Mouse (Mus musculus) kidney, embryonic 14.5 days (tissue): ENCODE results near the gene Aldoart2. TPM values are rescaled to one million over a fixed set of nuclear protein-coding genes. Genes with fewer than 3 reads are reported as not detected.
"Not testable (repeated sequence)": the region's sequence is repeated elsewhere in the genome, so short reads cannot be mapped to it uniquely, and the experiment has no call there.

Experiments
- ATAC-seq: fragments of 200-750 bp; cut with Nextera tagmentation; 2 replicates; pipeline ENCODE4 v1.8.0; 2017; ENCODE audit warnings: moderate number of reproducible peaks, mild to moderate bottlenecking, moderate TSS enrichment, moderate library complexity; ENCODE audit not compliant: low FRiP score, low TSS enrichment
- H3K27ac ChIP-seq: fragments of 300-500 bp; sonication (generic); 2 replicates; pipeline ENCODE4 v1.5.1; 2014; ENCODE audit warnings: low read depth, mild to moderate bottlenecking, low read length, moderate library complexity, mixed read lengths
- H3K27me3 ChIP-seq: fragments of 300-500 bp; sonication (generic); 2 replicates; pipeline ENCODE4 v1.6.1; 2014; ENCODE audit warnings: mild to moderate bottlenecking, low read length; ENCODE audit not compliant: control insufficient read depth, insufficient read depth
- H3K36me3 ChIP-seq: fragments of 300-500 bp; sonication (generic); 2 replicates; pipeline ENCODE4 v1.6.1; 2014; ENCODE audit warnings: low read length, mixed read lengths; ENCODE audit not compliant: control insufficient read depth, insufficient read depth
- H3K4me1 ChIP-seq: fragments of 300-500 bp; sonication (generic); 2 replicates; pipeline ENCODE4 v1.6.1; 2014; ENCODE audit warnings: low read length, mixed read lengths; ENCODE audit not compliant: control insufficient read depth, insufficient read depth
- H3K4me2 ChIP-seq: fragments of 300-500 bp; sonication (generic); replicated peaks from 2 replicates; pipeline ENCODE4 v1.6.1; 2014; ENCODE audit warnings: low read depth, mild to moderate bottlenecking, low read length
- H3K4me3 ChIP-seq: fragments of 300-500 bp; sonication (generic); 2 replicates; pipeline ENCODE4 v1.5.1; 2014; ENCODE audit warnings: mild to moderate bottlenecking, low read length
- H3K9ac ChIP-seq: fragments of 300-500 bp; sonication (generic); 2 replicates; pipeline ENCODE4 v1.6.1; 2014; ENCODE audit warnings: low read depth, mild to moderate bottlenecking, low read length, moderate library complexity
- H3K9me3 ChIP-seq: fragments of 300-500 bp; sonication (generic); 2 replicates; pipeline ENCODE4 v1.6.1; 2016; ENCODE audit warnings: low read length; ENCODE audit not compliant: control insufficient read depth
- WGBS: fragments of 180-500 bp; shearing (Covaris S2); extraction: QIAGEN DNeasy Blood & Tissue Kit; methylation state at CpG from one replicate; pipeline ENCODE4 v1.1.7; 2014; 5-methylcytosine and 5-hydroxymethylcytosine counted together
- polyA plus RNA-seq: library from polyadenylated mRNA; unstranded; fragments of >200 nt; fragmentation: Nextera tagmentation; extraction: Ambion mirVana; gene quantifications from 2 replicates; pipeline ENCODE4 v1.2.1, GENCODE M21; 2014

Gene Aldoart2
- polyA plus RNA-seq = not detected in 2 replicates

- WGBS = 95% methylated on average over 19 of the region's 19 CpGs
- no peak within 1 kb of the TSS for H3K9ac ChIP-seq
- no peak within 1 kb of the TSS for H3K4me3 ChIP-seq
- no peak within 1 kb of the TSS for H3K27ac ChIP-seq
- no peaks in the 10 kb centered on the region for H3K4me1 ChIP-seq
- no peaks in the 10 kb centered on the region for H3K9me3 ChIP-seq
- no peak for ATAC-seq
- H3K27me3 ChIP-seq = no peaks in the 10 kb centered on the region
- no peaks in the 10 kb centered on the region for H3K36me3 ChIP-seq
- no peak within 1 kb of the TSS for H3K4me2 ChIP-seq
Observed at GRCm38 (mm10) chr12:55565206-55565605, at the start of gene Aldoart2. Gene Aldoart2 (plus strand): TSS chr12:55565239.

- Histone ChIP-seq H3K27me3 (no peaks in the 10 kb centered on the region), H3K27ac (no peak overlapping the region), H3K4me3 (no peak overlapping the region), H3K9me3 (no peaks in the 10 kb centered on the region), H3K4me2 (no peak overlapping the region), H3K36me3 (no peaks in the 10 kb centered on the region), H3K4me1 (no peaks in the 10 kb centered on the region), H3K9ac (no peak overlapping the region)
- 55% methylated on average over 15 of the region's 15 CpGs for WGBS
- ATAC-seq = no peak
Observed at GRCm38 (mm10) chr12:55518061-55518738, 46.8 kb upstream of the Aldoart2 start.

GRCm38 (mm10) chr12:55526983-55527752 lies 37.9 kb upstream of the Aldoart2 start:
- 68% methylated on average over 15 of the region's 15 CpGs for WGBS
- no peak for ATAC-seq

GRCm38 (mm10) chr12:55536537-55537135 lies 28.4 kb upstream of the Aldoart2 start:
- H3K9me3 ChIP-seq = no peaks in the 10 kb centered on the region
- H3K4me2 ChIP-seq = no peak overlapping the region
- H3K27ac ChIP-seq = no peak overlapping the region
- H3K36me3 ChIP-seq = no peaks in the 10 kb centered on the region
- 4% methylated on average over 14 of the region's 14 CpGs for WGBS
- H3K4me3 ChIP-seq = no peak overlapping the region
- ATAC-seq = no peak
- no peak overlapping the region for H3K9ac ChIP-seq
- peaks cover 3% of the 10 kb centered on the region; the same call in 1 of the 2 replicates for H3K27me3 ChIP-seq
- H3K4me1 ChIP-seq = no peaks in the 10 kb centered on the region

More at GRCm38 (mm10) chr12:55526983-55527752, 37.9 kb upstream of the Aldoart2 start:
- Histone ChIP-seq H3K36me3 (no peaks in the 10 kb centered on the region), H3K4me1 (no peaks in the 10 kb centered on the region), H3K4me3 (no peak overlapping the region), H3K4me2 (no peak overlapping the region), H3K27ac (no peak overlapping the region), H3K9me3 (no peaks in the 10 kb centered on the region), H3K9ac (no peak overlapping the region), H3K27me3 (no peaks in the 10 kb centered on the region)

- no peak for ATAC-seq
- Histone ChIP-seq H3K9ac (no peak overlapping the region), H3K27ac (no peak overlapping the region), H3K36me3 (no peaks in the 10 kb centered on the region), H3K4me2 (no peak overlapping the region), H3K4me3 (no peak overlapping the region), H3K9me3 (no peaks in the 10 kb centered on the region), H3K27me3 (peaks cover 3% of the 10 kb centered on the region; the same call in 1 of the 2 replicates), H3K4me1 (no peaks in the 10 kb centered on the region)
- WGBS = 61% methylated on average over 7 of the region's 7 CpGs
Observed at GRCm38 (mm10) chr12:55537742-55538141, 27.3 kb upstream of the Aldoart2 start.

GRCm38 (mm10) chr12:55538328-55538971 lies 26.6 kb upstream of the Aldoart2 start:
- peak; percentile 43; the same call in 1 of the 2 replicates for ATAC-seq
- 100% methylated on average over 1 of the region's 1 CpGs for WGBS

GRCm38 (mm10) chr12:55539157-55539556 lies 25.9 kb upstream of the Aldoart2 start:
- Histone ChIP-seq H3K27ac (no peak overlapping the region), H3K9me3 (no peaks in the 10 kb centered on the region), H3K4me2 (no peak overlapping the region), H3K36me3 (no peaks in the 10 kb centered on the region), H3K9ac (no peak overlapping the region), H3K27me3 (peaks cover 3% of the 10 kb centered on the region; the same call in 1 of the 2 replicates), H3K4me1 (no peaks in the 10 kb centered on the region), H3K4me3 (no peak overlapping the region)
- ATAC-seq = no peak
- 49% methylated on average over 8 of the region's 8 CpGs for WGBS

More at GRCm38 (mm10) chr12:55538328-55538971, 26.6 kb upstream of the Aldoart2 start:
- H3K4me3 ChIP-seq = no peak overlapping the region
- H3K4me1 ChIP-seq = no peaks in the 10 kb centered on the region
- peaks cover 3% of the 10 kb centered on the region; the same call in 1 of the 2 replicates for H3K27me3 ChIP-seq
- no peak overlapping the region for H3K4me2 ChIP-seq
- H3K27ac ChIP-seq = no peak overlapping the region
- no peaks in the 10 kb centered on the region for H3K36me3 ChIP-seq
- H3K9ac ChIP-seq = no peak overlapping the region
- H3K9me3 ChIP-seq = no peaks in the 10 kb centered on the region

- not testable (repeated sequence) for H3K36me3 ChIP-seq, H3K4me3 ChIP-seq, H3K27me3 ChIP-seq, H3K9ac ChIP-seq, ATAC-seq, H3K4me2 ChIP-seq, H3K9me3 ChIP-seq, H3K27ac ChIP-seq, H3K4me1 ChIP-seq
- 78% methylated on average over 6 of the region's 6 CpGs for WGBS
Observed at GRCm38 (mm10) chr12:55554901-55555300, 10.1 kb upstream of the Aldoart2 start.
